In the genomic region with DNA sequence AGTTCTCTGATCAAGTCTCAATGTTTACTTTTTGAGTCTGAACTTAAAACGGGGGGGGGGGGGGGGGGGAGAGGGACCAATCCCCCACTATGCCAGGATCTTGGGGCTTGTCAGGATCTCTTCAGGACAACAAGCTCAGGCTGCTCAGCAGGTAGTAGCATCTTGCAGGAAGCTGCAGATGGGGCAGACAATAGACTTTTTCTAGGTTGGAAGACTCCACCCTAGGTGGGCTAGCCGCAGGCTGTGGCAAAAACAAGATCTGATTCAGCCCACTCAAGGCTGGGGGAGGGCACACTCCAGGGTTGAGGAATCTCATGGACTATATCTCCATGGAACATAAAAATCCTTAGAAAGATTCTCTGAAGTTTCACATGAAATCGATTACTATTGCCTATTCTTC, we compare ENCODE assay signal across 16 mouse cellular contexts.
"Had no signal": no experiment of that assay in that cellular context is flagged by ENCODE, and none has a peak within 500 bp of the region (broad histone marks: within the 10 kb centered on the region; RNA-seq: fewer than 3 reads in every experiment).

No protein-coding gene starts in this region.

- H3K4me1 ChIP-seq: megakaryocyte, embryonic 14.5 days; midbrain, embryonic 13.5 days; midbrain, embryonic 15.5 days; neural tube, embryonic 12.5 days had no signal

- H3K9me3 ChIP-seq: lung, embryonic 15.5 days; midbrain, embryonic 15.5 days had no signal

- H3K27ac ChIP-seq: lung, embryonic 15.5 days; macrophage; midbrain, embryonic 13.5 days; midbrain, embryonic 15.5 days; neural tube, embryonic 12.5 days had no signal

- ATAC-seq: liver, postnatal 0 days; lung, postnatal 0 days; midbrain, embryonic 13.5 days; midbrain, embryonic 15.5 days had no signal

- H3K27me3 ChIP-seq: lung, embryonic 15.5 days; megakaryocyte, embryonic 14.5 days; midbrain, embryonic 15.5 days; neural tube, embryonic 12.5 days had no signal

- H3K4me3 ChIP-seq: lung, embryonic 15.5 days; megakaryocyte, embryonic 14.5 days; midbrain, embryonic 13.5 days; midbrain, embryonic 15.5 days; neural tube, embryonic 12.5 days had no signal

- H3K4me2 ChIP-seq: lung, embryonic 15.5 days; midbrain, embryonic 11.5 days; midbrain, embryonic 13.5 days; midbrain, embryonic 15.5 days; neural tube, embryonic 12.5 days had no signal

- H3K9ac ChIP-seq: liver, postnatal 0 days; lung, embryonic 15.5 days; midbrain, embryonic 13.5 days; midbrain, embryonic 15.5 days; neural tube, embryonic 12.5 days had no signal

- DNase-seq: liver, postnatal 0 days; lung, adult 2 months; lung, postnatal 14 days; lung, postnatal 36 days; right cerebral cortex, postnatal 14 days; thymus, adult 2 months; thymus, postnatal 25 days; thymus, postnatal 4 days had no signal

- H3K36me3 ChIP-seq: lung, embryonic 15.5 days; midbrain, embryonic 13.5 days; midbrain, embryonic 15.5 days; neural tube, embryonic 12.5 days had no signal
